Comparison of ENCODE assay signal across 8 mouse cellular contexts in the genomic region with DNA sequence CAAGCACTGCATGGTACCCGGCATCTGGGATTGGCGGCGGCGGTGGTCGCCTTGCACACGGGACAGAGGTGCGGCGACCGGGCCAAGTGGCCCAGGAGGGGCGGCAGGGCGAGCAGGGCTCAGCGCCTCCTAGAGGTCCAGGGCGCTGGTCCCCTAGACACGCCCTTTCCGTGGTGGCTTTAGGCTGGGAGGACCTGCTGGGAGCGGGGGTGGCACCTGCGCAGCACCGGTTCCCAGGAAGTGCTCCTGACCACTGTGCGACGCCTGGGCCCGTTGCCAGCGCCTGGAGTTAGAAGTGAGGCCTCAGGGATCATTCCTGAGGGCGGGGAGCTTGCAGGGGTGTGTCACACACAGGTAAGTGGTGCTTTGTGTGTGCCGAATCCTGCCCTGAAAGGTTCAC. TPM values are rescaled to one million over a fixed set of nuclear protein-coding genes. Genes with fewer than 3 reads are reported as not detected.
DNase-seq lines count a peak whose midpoint lies in the region; ATAC-seq lines count a peak whose summit lies in the region.

A gene (minus strand): TSS at position 229 of the 400 bp plus-strand sequence.

- peak within 1 kb of the TSS; percentile 43 for H3K4me2 ChIP-seq in intestine, embryonic 14.5 days (ENCODE audit: low read length)
- peak within 1 kb of the TSS; percentile 50 for H3K4me2 ChIP-seq in liver, embryonic 13.5 days
- peak within 1 kb of the TSS; percentile 42 for H3K4me2 ChIP-seq in neural tube, embryonic 11.5 days (ENCODE audit: low read depth)

- peak within 1 kb of the TSS; percentile 34 for H3K9ac ChIP-seq in intestine, embryonic 14.5 days (ENCODE audit: low read length)
- no peak within 1 kb of the TSS for H3K9ac ChIP-seq in liver, embryonic 13.5 days
- no peak within 1 kb of the TSS for H3K9ac ChIP-seq in neural tube, embryonic 11.5 days (ENCODE audit: low read length)

- no peaks in the 10 kb centered on the region for H3K9me3 ChIP-seq in heart, embryonic 10.5 days
- no peaks in the 10 kb centered on the region for H3K9me3 ChIP-seq in embryonic facial prominence, embryonic 10.5 days
- no peaks in the 10 kb centered on the region for H3K9me3 ChIP-seq in intestine, embryonic 14.5 days (ENCODE audit: control insufficient read depth, low read length)
- H3K9me3 ChIP-seq in liver, embryonic 13.5 days (replicated peaks) = no peaks in the 10 kb centered on the region
- no peaks in the 10 kb centered on the region for H3K9me3 ChIP-seq in neural tube, embryonic 11.5 days (ENCODE audit: control insufficient read depth, low read length)

- 4% methylated on average over 24 of the region's 24 CpGs for WGBS in heart, embryonic 10.5 days
- 3% methylated on average over 24 of the region's 24 CpGs for WGBS in embryonic facial prominence, embryonic 10.5 days
- WGBS in intestine, embryonic 14.5 days = 6% methylated on average over 24 of the region's 24 CpGs
- WGBS in liver, embryonic 13.5 days (ENCODE audit: insufficient replicate concordance) = 7% methylated on average over 24 of the region's 24 CpGs
- WGBS in neural tube, embryonic 11.5 days = 3% methylated on average over 24 of the region's 24 CpGs

- ATAC-seq in intestine, embryonic 14.5 days (replicated peaks; ENCODE audit: low FRiP score, low TSS enrichment, low read depth) = peak; percentile 85
- ATAC-seq in liver, embryonic 13.5 days (ENCODE audit: low read depth) = peak; percentile 64
- peak; percentile 53 for ATAC-seq in neural tube, embryonic 11.5 days (ENCODE audit: insufficient read depth, low FRiP score, low TSS enrichment)

- H3K27me3 ChIP-seq in heart, embryonic 10.5 days (ENCODE audit: insufficient read depth, poor library complexity, severe bottlenecking) = peaks cover 46% of the 10 kb centered on the region
- peaks cover 49% of the 10 kb centered on the region for H3K27me3 ChIP-seq in embryonic facial prominence, embryonic 10.5 days (replicated peaks; ENCODE audit: low read depth, poor library complexity, severe bottlenecking)
- no peaks in the 10 kb centered on the region for H3K27me3 ChIP-seq in intestine, embryonic 14.5 days (replicated peaks; ENCODE audit: control insufficient read depth, insufficient read depth, low read length)
- peaks cover 21% of the 10 kb centered on the region for H3K27me3 ChIP-seq in liver, embryonic 13.5 days
- H3K27me3 ChIP-seq in neural tube, embryonic 11.5 days (ENCODE audit: control insufficient read depth, insufficient read depth, low read length) = peaks cover 12% of the 10 kb centered on the region

- peak within 1 kb of the TSS; percentile 78 for H3K27ac ChIP-seq in heart, embryonic 10.5 days
- H3K27ac ChIP-seq in embryonic facial prominence, embryonic 10.5 days (replicated peaks) = peak within 1 kb of the TSS; percentile 57
- peak within 1 kb of the TSS; percentile 85 for H3K27ac ChIP-seq in intestine, embryonic 14.5 days (ENCODE audit: low read depth)
- 0 out of 2 replicates have a peak within 1 kb of the TSS, but pooled peaks have one; percentile 36 for H3K27ac ChIP-seq in liver, embryonic 13.5 days
- H3K27ac ChIP-seq in neural tube, embryonic 11.5 days (ENCODE audit: low read depth, low read length) = no peak within 1 kb of the TSS

- peak within 1 kb of the TSS; percentile 62 for H3K4me3 ChIP-seq in heart, embryonic 10.5 days
- H3K4me3 ChIP-seq in embryonic facial prominence, embryonic 10.5 days = peak within 1 kb of the TSS; percentile 53
- peak within 1 kb of the TSS; percentile 32 for H3K4me3 ChIP-seq in intestine, embryonic 14.5 days (ENCODE audit: low read depth, low read length)
- H3K4me3 ChIP-seq in liver, embryonic 13.5 days (replicated peaks) = peak within 1 kb of the TSS; percentile 41
- H3K4me3 ChIP-seq in neural tube, embryonic 11.5 days (ENCODE audit: low read depth, low read length) = 0 out of 2 replicates have a peak within 1 kb of the TSS, but pooled peaks have one; percentile 16

- H3K4me1 ChIP-seq in heart, embryonic 10.5 days = peaks cover 19% of the 10 kb centered on the region
- peaks cover 18% of the 10 kb centered on the region for H3K4me1 ChIP-seq in embryonic facial prominence, embryonic 10.5 days
- H3K4me1 ChIP-seq in intestine, embryonic 14.5 days (replicated peaks; ENCODE audit: control insufficient read depth, insufficient read depth, low read length) = peaks cover 36% of the 10 kb centered on the region
- H3K4me1 ChIP-seq in liver, embryonic 13.5 days (replicated peaks) = peaks cover 9% of the 10 kb centered on the region; the same call in 1 of the 2 replicates
- peaks cover 21% of the 10 kb centered on the region for H3K4me1 ChIP-seq in neural tube, embryonic 11.5 days (ENCODE audit: control insufficient read depth, insufficient read depth, low read length)

- DNase-seq in heart, embryonic 10.5 days (ENCODE audit: low spot score) = no peak
- no peak for DNase-seq in heart, adult 11 months
- DNase-seq in embryonic facial prominence, embryonic 10.5 days (ENCODE audit: low spot score) = peak; percentile 41
- peak; percentile 83 for DNase-seq in intestine, embryonic 14.5 days (ENCODE audit: low spot score)
- DNase-seq in liver, embryonic 13.5 days = no peak
- peak; percentile 29 for DNase-seq in neural tube, embryonic 11.5 days (ENCODE audit: low spot score)
- peak; percentile 51 to 65 for DNase-seq in urinary bladder, postnatal 36 days (ENCODE audit: low spot score in 2 of 2)
- DNase-seq in layer of hippocampus, postnatal 25 days (ENCODE audit: extremely low spot score in 1 of 2, low spot score in 1 of 2) = no peak

- no peaks in the 10 kb centered on the region for H3K36me3 ChIP-seq in heart, embryonic 10.5 days
- no peaks in the 10 kb centered on the region for H3K36me3 ChIP-seq in embryonic facial prominence, embryonic 10.5 days (replicated peaks)
- no peaks in the 10 kb centered on the region for H3K36me3 ChIP-seq in intestine, embryonic 14.5 days (ENCODE audit: control insufficient read depth, insufficient read depth, low read length)
- no peaks in the 10 kb centered on the region for H3K36me3 ChIP-seq in liver, embryonic 13.5 days
- no peaks in the 10 kb centered on the region for H3K36me3 ChIP-seq in neural tube, embryonic 11.5 days (ENCODE audit: control insufficient read depth, insufficient read depth, low read length)

RNA-seq across cellular contexts. Expression of the gene that starts here (rescaled TPM):
- 1.1 and 1.3 TPM in 2 replicates for polyA plus RNA-seq in heart, embryonic 10.5 days (2016; fragmentation: Nextera tagmentation; extraction: Ambion mirVana)
- polyA plus RNA-seq in embryonic facial prominence, embryonic 10.5 days (2016; fragmentation: Nextera tagmentation; extraction: Ambion mirVana) = 0.83 and 1.6 TPM in 2 replicates
- 29.6 and 34.4 TPM in 2 replicates for polyA plus RNA-seq in intestine, embryonic 14.5 days (2014; fragmentation: Nextera tagmentation; extraction: Ambion mirVana)
- polyA plus RNA-seq in liver, embryonic 13.5 days (2015; fragmentation: Nextera tagmentation; extraction: Ambion mirVana) = 6.2 and 6.9 TPM in 2 replicates
- polyA plus RNA-seq in neural tube, embryonic 11.5 days (2014; fragmentation: Nextera tagmentation; extraction: Ambion mirVana) = 0.31 and 0.41 TPM in 2 replicates
- total RNA-seq in layer of hippocampus, postnatal 25 days (2021) = not detected

Comparison
In these comparisons a context has a peak if more than half of its experiments do, and no peak if none do; other contexts are left out.
1. Peak in DNase-seq, ATAC-seq, H3K4me3 ChIP-seq and H3K4me2 ChIP-seq in neural tube, embryonic 11.5 days; RNA of the gene not detected or under 1 TPM.
2. DNase-seq: peak in embryonic facial prominence, embryonic 10.5 days (single experiment), intestine, embryonic 14.5 days (single experiment) and urinary bladder, postnatal 36 days (2 of 2); none in heart, embryonic 10.5 days (single experiment), heart, adult 11 months (single experiment), liver, embryonic 13.5 days (single experiment) and layer of hippocampus, postnatal 25 days (0 of 2).
3. Peak in every context shown above with its lines, with median percentiles within 50 percentile points of each other: H3K4me3 ChIP-seq, ATAC-seq and H3K4me2 ChIP-seq.